Mouse (Mus musculus): ENCODE data around the gene Eomes.
A peak's percentile ranks its signal among the peaks of the same experiment; 100 is the strongest.

Eomes gene

GRCm38 (mm10) chr9:118487636-118488035 is 9.6 kb downstream of the Eomes start:
- no peak for DNase-seq (ENCODE audit: low spot score in 2 of 2)

- DNase-seq (ENCODE audit: low spot score in 2 of 2), result peak in 1 of 2 experiments; percentile 66
Observed at GRCm38 (mm10) chr9:118488138-118488895, 10.3 kb downstream of the Eomes start.

GRCm38 (mm10) chr9:118488896-118489578 is 11.0 kb downstream of the Eomes start:
- no peak for DNase-seq (ENCODE audit: low spot score in 2 of 2)

GRCm38 (mm10) chr9:118489579-118490019 is 11.6 kb downstream of the Eomes start:
- DNase-seq (ENCODE audit: low spot score in 2 of 2), result peak; percentile 62 to 76

GRCm38 (mm10) chr9:118491195-118491594 is 13.2 kb downstream of the Eomes start:
- no peak for DNase-seq (ENCODE audit: low spot score in 2 of 2)

- no peak for DNase-seq (ENCODE audit: low spot score in 2 of 2)
Observed at GRCm38 (mm10) chr9:118492932-118493698, 15.1 kb downstream of the Eomes start.

GRCm38 (mm10) chr9:118494106-118494505 is 16.1 kb downstream of the Eomes start:
- no peak for DNase-seq (ENCODE audit: low spot score in 2 of 2)

- no peak for DNase-seq (ENCODE audit: low spot score in 2 of 2)
Observed at GRCm38 (mm10) chr9:118495933-118496332, 17.9 kb downstream of the Eomes start.

GRCm38 (mm10) chr9:118496952-118497351 is 18.9 kb downstream of the Eomes start:
- DNase-seq (ENCODE audit: low spot score in 2 of 2), result no peak

- DNase-seq (ENCODE audit: low spot score in 2 of 2), result no peak
Observed at GRCm38 (mm10) chr9:118498061-118498460, 20.0 kb downstream of the Eomes start.

- no peak for DNase-seq (ENCODE audit: low spot score in 2 of 2)
Observed at GRCm38 (mm10) chr9:118500963-118501362, 23.0 kb downstream of the Eomes start.

- DNase-seq (ENCODE audit: low spot score in 2 of 2), result no peak
Observed at GRCm38 (mm10) chr9:118504656-118505055, 26.6 kb downstream of the Eomes start.

- peak; percentile 87 to 92 for DNase-seq (ENCODE audit: low spot score in 2 of 2)
Observed at GRCm38 (mm10) chr9:118506020-118506403, 28.0 kb downstream of the Eomes start, which contains the start of gene Golga4. TSS of gene Golga4 (plus strand) at chr9:118506267.

GRCm38 (mm10) chr9:118506404-118507231 is 28.6 kb downstream of the Eomes start:
- DNase-seq (ENCODE audit: low spot score in 2 of 2), result peak in 1 of 2 experiments; percentile 32

GRCm38 (mm10) chr9:118507552-118507951 is 29.5 kb downstream of the Eomes start:
- no peak for DNase-seq (ENCODE audit: low spot score in 2 of 2)

- no peak for DNase-seq (ENCODE audit: low spot score in 2 of 2)
Observed at GRCm38 (mm10) chr9:118508601-118509000, 30.6 kb downstream of the Eomes start.

- no peak for DNase-seq (ENCODE audit: low spot score in 2 of 2)
Observed at GRCm38 (mm10) chr9:118510941-118511690, 33.1 kb downstream of the Eomes start.

- no peak for DNase-seq (ENCODE audit: low spot score in 2 of 2)
Observed at GRCm38 (mm10) chr9:118512681-118513233, 34.7 kb downstream of the Eomes start.

- DNase-seq (ENCODE audit: low spot score in 2 of 2), result no peak
Observed at GRCm38 (mm10) chr9:118515476-118515875, 37.5 kb downstream of the Eomes start.

GRCm38 (mm10) chr9:118516162-118516561 is 38.1 kb downstream of the Eomes start:
- DNase-seq (ENCODE audit: low spot score in 2 of 2), result no peak

Data from cerebellum, postnatal 4 days (tissue).